Mouse (Mus musculus) heart, postnatal 0 days (tissue): ENCODE results near the gene Dync1li2. TPM values are rescaled to one million over a fixed set of nuclear protein-coding genes. Genes with fewer than 3 reads are reported as not detected.

ENCODE experiments used
- ATAC-seq: fragments of 200-750 bp; cut with Nextera tagmentation; 2 replicates; pipeline ENCODE4 v1.8.0; 2017; ENCODE audit warnings: low read depth, moderate number of reproducible peaks, moderate library complexity; ENCODE audit not compliant: insufficient read depth
- DNase-seq: peaks from one replicate; pipeline ENCODE4 v3.0.0-alpha.2; 2016; ENCODE audit warnings: low spot score
- H3K27ac ChIP-seq: fragments of 300-500 bp; sonication (generic); 2 replicates; pipeline ENCODE4 v1.5.1; 2014; ENCODE audit warnings: low read depth, mild to moderate bottlenecking
- H3K27me3 ChIP-seq: fragments of 300-500 bp; sonication (generic); 2 replicates; pipeline ENCODE4 v1.6.1; 2014; ENCODE audit warnings: low read length, mixed read lengths; ENCODE audit not compliant: control insufficient read depth, insufficient read depth
- H3K36me3 ChIP-seq: fragments of 300-500 bp; sonication (generic); replicated peaks from 2 replicates; pipeline ENCODE4 v1.6.1; 2014; ENCODE audit warnings: low read length, mixed read lengths; ENCODE audit not compliant: control insufficient read depth, insufficient read depth
- H3K4me1 ChIP-seq: fragments of 300-500 bp; sonication (generic); 2 replicates; pipeline ENCODE4 v1.6.1; 2014; ENCODE audit warnings: antibody characterized with exemption; ENCODE audit not compliant: control insufficient read depth, insufficient read depth
- H3K4me2 ChIP-seq: fragments of 300-500 bp; sonication (generic); 2 replicates; pipeline ENCODE4 v1.6.1; 2014; ENCODE audit warnings: low read depth, mild to moderate bottlenecking, low read length, moderate library complexity
- H3K4me3 ChIP-seq: fragments of 300-500 bp; sonication (generic); 2 replicates; pipeline ENCODE4 v1.5.1; 2014; ENCODE audit warnings: low read depth, low read length
- H3K9ac ChIP-seq: fragments of 300-500 bp; sonication (generic); replicated peaks from 2 replicates; pipeline ENCODE4 v1.6.1; 2014; ENCODE audit warnings: low read depth, low read length, mixed read lengths
- H3K9me3 ChIP-seq: fragments of 300-500 bp; sonication (generic); replicated peaks from 2 replicates; pipeline ENCODE4 v1.6.1; 2016; ENCODE audit warnings: low read length; ENCODE audit not compliant: control insufficient read depth
- CTCF ChIP-seq: IDR thresholded peaks from 2 replicates; pipeline ENCODE4 v1.5.1; 2016; ENCODE audit warnings: antibody characterized with exemption, control low read depth, low read depth
- EP300 ChIP-seq: IDR thresholded peaks from 2 replicates; pipeline ENCODE4 v1.6.1; 2016; ENCODE audit warnings: antibody characterized with exemption, low read depth
- WGBS: fragments of 180-500 bp; shearing (Covaris S2); extraction: QIAGEN DNeasy Blood & Tissue Kit; methylation state at CpG from one replicate; pipeline ENCODE4 v1.1.7; 2014; 5-methylcytosine and 5-hydroxymethylcytosine counted together
- polyA plus RNA-seq: library from polyadenylated mRNA; unstranded; fragments of >200 nt; fragmentation: Nextera tagmentation; extraction: Ambion mirVana; gene quantifications from 2 replicates; pipeline ENCODE4 v1.2.1, GENCODE M21; 2015
- total RNA-seq: library from RNA; depleted of rRNA; stranded (reverse); fragments of >200 nt; gene quantifications from 2 replicates; pipeline ENCODE4 v1.2.3, GENCODE M21; 2014; ENCODE audit warnings: low replicate concordance

Dync1li2 gene
- total and polyA plus RNA-seq, 2 experiments from 2014 or later = 11.0 to 38.8 TPM

GRCm38 (mm10) chr8:104432656-104433055 is 10.2 kb downstream of the Dync1li2 start:
- TF ChIP-seq EP300 = no peak
- no peak for TF ChIP-seq CTCF
- peaks cover 8% of the 10 kb centered on the region; the same call in 1 of the 2 replicates for H3K4me1 ChIP-seq
- peaks cover 90% of the 10 kb centered on the region for H3K36me3 ChIP-seq
- no peaks in the 10 kb centered on the region for H3K27me3 ChIP-seq
- no peak overlapping the region for H3K27ac ChIP-seq
- no peak for ATAC-seq
- H3K4me3 ChIP-seq = no peak overlapping the region
- no peak overlapping the region for H3K4me2 ChIP-seq
- no peak for DNase-seq
- no peaks in the 10 kb centered on the region for H3K9me3 ChIP-seq
- 97% methylated on average over 6 of the region's 6 CpGs for WGBS
- H3K9ac ChIP-seq = no peak overlapping the region

GRCm38 (mm10) chr8:104430230-104430629 is 12.6 kb downstream of the Dync1li2 start:
- Histone ChIP-seq H3K9ac (no peak overlapping the region), H3K4me2 (no peak overlapping the region), H3K36me3 (peaks cover 98% of the 10 kb centered on the region), H3K4me1 (0 out of 2 replicates have a peak, but pooled peaks cover under 1% of the 10 kb centered on the region), H3K4me3 (no peak overlapping the region), H3K9me3 (no peaks in the 10 kb centered on the region), H3K27ac (no peak overlapping the region), H3K27me3 (no peaks in the 10 kb centered on the region)
- DNase-seq (no peak), ATAC-seq (no peak)
- TF ChIP-seq EP300 (no peak), CTCF (no peak)
- WGBS = 82% methylated on average over 7 of the region's 7 CpGs

- Histone ChIP-seq H3K27me3 (no peaks in the 10 kb centered on the region), H3K4me2 (no peak overlapping the region), H3K9me3 (no peaks in the 10 kb centered on the region), H3K4me1 (no peaks in the 10 kb centered on the region), H3K9ac (no peak overlapping the region), H3K36me3 (peaks cover 99% of the 10 kb centered on the region), H3K4me3 (no peak overlapping the region), H3K27ac (no peak overlapping the region)
- ATAC-seq = no peak
- DNase-seq = no peak
- 90% methylated on average over 13 of the region's 13 CpGs for WGBS
- TF ChIP-seq EP300 (no peak), CTCF (no peak)
Observed at GRCm38 (mm10) chr8:104427703-104428102, 15.1 kb downstream of the Dync1li2 start.

- H3K9ac ChIP-seq = no peak overlapping the region
- ATAC-seq (no peak), DNase-seq (no peak)
- 54% methylated on average over 6 of the region's 6 CpGs for WGBS
- no peaks in the 10 kb centered on the region for H3K4me1 ChIP-seq
- H3K27me3 ChIP-seq = no peaks in the 10 kb centered on the region
- no peaks in the 10 kb centered on the region for H3K9me3 ChIP-seq
- H3K4me2 ChIP-seq = no peak overlapping the region
- TF ChIP-seq CTCF (no peak), EP300 (no peak)
- no peak overlapping the region for H3K27ac ChIP-seq
- no peak overlapping the region for H3K4me3 ChIP-seq
- peaks cover 98% of the 10 kb centered on the region for H3K36me3 ChIP-seq
Observed at GRCm38 (mm10) chr8:104422313-104422712, 20.5 kb downstream of the Dync1li2 start.

- WGBS = 84% methylated on average over 6 of the region's 6 CpGs
- ATAC-seq = no peak
Observed at GRCm38 (mm10) chr8:104416022-104416421, 26.8 kb downstream of the Dync1li2 start.

GRCm38 (mm10) chr8:104414204-104414603 is 28.6 kb downstream of the Dync1li2 start:
- H3K27ac ChIP-seq = peak overlapping the region; percentile 66
- no peak overlapping the region for H3K4me3 ChIP-seq
- no peaks in the 10 kb centered on the region for H3K27me3 ChIP-seq
- peaks cover 21% of the 10 kb centered on the region for H3K36me3 ChIP-seq
- ATAC-seq (peak; percentile 21; the same call in 1 of the 2 replicates), DNase-seq (no peak)
- TF ChIP-seq EP300 (no peak), CTCF (peak; percentile 32)
- WGBS = 57% methylated on average over 3 of the region's 3 CpGs
- H3K9ac ChIP-seq = no peak overlapping the region
- H3K9me3 ChIP-seq = no peaks in the 10 kb centered on the region
- H3K4me2 ChIP-seq = no peak overlapping the region
- H3K4me1 ChIP-seq = peaks cover 25% of the 10 kb centered on the region

More at GRCm38 (mm10) chr8:104416022-104416421, 26.8 kb downstream of the Dync1li2 start:
- TF ChIP-seq CTCF = no peak
- no peak for TF ChIP-seq EP300
- Histone ChIP-seq H3K4me3 (no peak overlapping the region), H3K4me1 (peaks cover 25% of the 10 kb centered on the region), H3K9ac (no peak overlapping the region), H3K27ac (no peak overlapping the region), H3K36me3 (peaks cover 39% of the 10 kb centered on the region), H3K4me2 (no peak overlapping the region), H3K9me3 (no peaks in the 10 kb centered on the region), H3K27me3 (no peaks in the 10 kb centered on the region)
- no peak for DNase-seq
